Mouse (Mus musculus) lung, postnatal 36 days (tissue): ENCODE measurements at regions not wholly inside any gene's neighbourhood (a gene's known extent, or its start where the extent isn't known, plus 50 kb on each side); places are given as distances from the start of the nearest gene placed in this dataset.

Experiments used
- DNase-seq: peaks from one replicate; pipeline ENCODE4 v3.0.0; 2022; ENCODE audit warnings: mixed read lengths

GRCm38 (mm10) chr2:72769030-72769630 lies 211.1 kb downstream of the Sp3 start:
- DNase-seq = no peak

- no peak for DNase-seq
These were observed 206.8 kb downstream of the Sp3 start for GRCm38 (mm10) chr2:72773401-72773800.

GRCm38 (mm10) chr2:72777330-72777729 lies 202.9 kb downstream of the Sp3 start:
- DNase-seq = peak; percentile 20

GRCm38 (mm10) chr2:72777806-72778510 lies 202.3 kb downstream of the Sp3 start:
- no peak for DNase-seq

- no peak for DNase-seq
These were observed 200.7 kb downstream of the Sp3 start for GRCm38 (mm10) chr2:72779268-72780163.

- no peak for DNase-seq
These were observed 198.6 kb downstream of the Sp3 start for GRCm38 (mm10) chr2:72781369-72782275.

GRCm38 (mm10) chr2:72782355-72782754 lies 197.9 kb downstream of the Sp3 start:
- peak; percentile 64 for DNase-seq

GRCm38 (mm10) chr2:72785365-72786043 lies 194.7 kb downstream of the Sp3 start:
- peak; percentile 3 for DNase-seq

GRCm38 (mm10) chr2:72786044-72786737 lies 194.1 kb downstream of the Sp3 start:
- no peak for DNase-seq

- no peak for DNase-seq
These were observed 192.6 kb downstream of the Sp3 start for GRCm38 (mm10) chr2:72787616-72788015.

GRCm38 (mm10) chr2:72791496-72791895 lies 188.8 kb downstream of the Sp3 start:
- DNase-seq = no peak

GRCm38 (mm10) chr2:72793424-72793823 lies 186.8 kb downstream of the Sp3 start:
- DNase-seq = no peak

- no peak for DNase-seq
These were observed 185.7 kb downstream of the Sp3 start for GRCm38 (mm10) chr2:72794501-72794900.

- DNase-seq = no peak
These were observed 183.1 kb downstream of the Sp3 start for GRCm38 (mm10) chr2:72797002-72797718.

GRCm38 (mm10) chr2:72800696-72801095 lies 179.6 kb downstream of the Sp3 start:
- no peak for DNase-seq

- DNase-seq = no peak
These were observed 166.8 kb downstream of the Sp3 start for GRCm38 (mm10) chr2:72813282-72813974.

- no peak for DNase-seq
These were observed 155.0 kb downstream of the Sp3 start for GRCm38 (mm10) chr2:72825251-72825650.

GRCm38 (mm10) chr2:72829139-72829538 lies 151.1 kb downstream of the Sp3 start:
- DNase-seq = no peak

GRCm38 (mm10) chr2:72832770-72833169 lies 147.5 kb downstream of the Sp3 start:
- no peak for DNase-seq
